Mouse (Mus musculus) lung, embryonic 14.5 days (tissue): ENCODE measurements at regions not wholly inside any gene's neighbourhood (a gene's known extent, or its start where the extent isn't known, plus 50 kb on each side); places are given as distances from the start of the nearest gene placed in this dataset.
A peak's percentile ranks its signal among the peaks of the same experiment; 100 is the strongest.

ENCODE experiments used
- ATAC-seq: fragments of 200-750 bp; cut with Nextera tagmentation; 2 replicates; pipeline ENCODE4 v1.8.0; 2017; ENCODE audit warnings: mild to moderate bottlenecking, moderate TSS enrichment, moderate library complexity; ENCODE audit not compliant: insufficient read depth
- DNase-seq: peaks from one replicate; pipeline ENCODE4 v3.0.0-alpha.2; 2015
- H3K27ac ChIP-seq: fragments of 300-500 bp; sonication (generic); 2 replicates; pipeline ENCODE4 v1.5.1; 2014; ENCODE audit warnings: low read depth, mild to moderate bottlenecking, moderate library complexity
- H3K27me3 ChIP-seq: fragments of 300-500 bp; sonication (generic); 2 replicates; pipeline ENCODE4 v1.6.1; 2014; ENCODE audit warnings: low read length, control low read depth; ENCODE audit not compliant: insufficient read depth
- H3K36me3 ChIP-seq: fragments of 300-500 bp; sonication (generic); 2 replicates; pipeline ENCODE4 v1.6.1; 2014; ENCODE audit warnings: control low read depth; ENCODE audit not compliant: insufficient read depth
- H3K4me1 ChIP-seq: fragments of 300-500 bp; sonication (generic); 2 replicates; pipeline ENCODE4 v1.6.1; 2014; ENCODE audit warnings: antibody characterized with exemption, control low read depth; ENCODE audit not compliant: insufficient read depth
- H3K4me2 ChIP-seq: fragments of 300-500 bp; sonication (generic); 2 replicates; pipeline ENCODE4 v1.6.1; 2014; ENCODE audit warnings: mild to moderate bottlenecking
- H3K4me3 ChIP-seq: fragments of 300-500 bp; sonication (generic); 2 replicates; pipeline ENCODE4 v1.5.1; 2014; ENCODE audit warnings: low read depth, low read length
- H3K9ac ChIP-seq: fragments of 300-500 bp; sonication (generic); 2 replicates; pipeline ENCODE4 v1.6.1; 2014
- H3K9me3 ChIP-seq: fragments of 300-500 bp; sonication (generic); 2 replicates; pipeline ENCODE4 v1.6.1; 2016; ENCODE audit warnings: low read depth, low read length, control low read depth
- CTCF ChIP-seq: IDR thresholded peaks from 2 replicates; pipeline ENCODE4 v1.5.1; 2016; ENCODE audit warnings: antibody characterized with exemption, low read depth
- WGBS: fragments of 180-500 bp; shearing (Covaris S2); extraction: QIAGEN DNeasy Blood & Tissue Kit; methylation state at CpG from one replicate; pipeline ENCODE4 v1.1.7; 2014; 5-methylcytosine and 5-hydroxymethylcytosine counted together

- H3K4me1 ChIP-seq: no peaks in the 10 kb centered on the region
- H3K27ac ChIP-seq: no peak overlapping the region
- DNase-seq (no peak), ATAC-seq (no peak)
- H3K4me3 ChIP-seq: no peak overlapping the region
- no peaks in the 10 kb centered on the region for H3K36me3 ChIP-seq
- WGBS: 85% methylated on average over 4 of the region's 4 CpGs
- no peak overlapping the region for H3K9ac ChIP-seq
- TF ChIP-seq CTCF: no peak
- no peak overlapping the region for H3K4me2 ChIP-seq
- no peaks in the 10 kb centered on the region for H3K27me3 ChIP-seq
- no peaks in the 10 kb centered on the region for H3K9me3 ChIP-seq
These were observed 799.8 kb downstream of the Kcna4 start for GRCm38 (mm10) chr2:108090266-108090665.

GRCm38 (mm10) chr2:108097026-108097425 is 806.6 kb downstream of the Kcna4 start:
- 73% methylated on average over 4 of the region's 4 CpGs for WGBS
- H3K9me3 ChIP-seq: no peaks in the 10 kb centered on the region
- H3K4me1 ChIP-seq: no peaks in the 10 kb centered on the region
- no peak overlapping the region for H3K27ac ChIP-seq
- no peak overlapping the region for H3K4me2 ChIP-seq
- no peaks in the 10 kb centered on the region for H3K27me3 ChIP-seq
- no peaks in the 10 kb centered on the region for H3K36me3 ChIP-seq
- TF ChIP-seq CTCF: no peak
- DNase-seq: no peak
- no peak overlapping the region for H3K4me3 ChIP-seq
- no peak for ATAC-seq
- H3K9ac ChIP-seq: no peak overlapping the region

GRCm38 (mm10) chr2:108110140-108110539 is 819.7 kb downstream of the Kcna4 start:
- no peak overlapping the region for H3K4me2 ChIP-seq
- DNase-seq: peak; percentile 63
- no peaks in the 10 kb centered on the region for H3K36me3 ChIP-seq
- H3K27me3 ChIP-seq: no peaks in the 10 kb centered on the region
- peak; percentile 25 for TF ChIP-seq CTCF
- no peaks in the 10 kb centered on the region for H3K4me1 ChIP-seq
- H3K9ac ChIP-seq: no peak overlapping the region
- ATAC-seq: no peak
- no peak overlapping the region for H3K4me3 ChIP-seq
- H3K9me3 ChIP-seq: no peaks in the 10 kb centered on the region
- H3K27ac ChIP-seq: no peak overlapping the region

GRCm38 (mm10) chr2:108145694-108146093 is 855.3 kb downstream of the Kcna4 start:
- Histone ChIP-seq H3K4me1 (no peaks in the 10 kb centered on the region; the same call in 1 of the 2 replicates), H3K4me2 (no peak overlapping the region), H3K36me3 (no peaks in the 10 kb centered on the region), H3K27me3 (no peaks in the 10 kb centered on the region), H3K9me3 (no peaks in the 10 kb centered on the region), H3K27ac (no peak overlapping the region), H3K9ac (no peak overlapping the region), H3K4me3 (no peak overlapping the region)
- 78% methylated on average over 2 of the region's 2 CpGs for WGBS
- TF ChIP-seq CTCF: no peak
- ATAC-seq (no peak), DNase-seq (no peak)

GRCm38 (mm10) chr2:108148221-108148620 is 857.8 kb downstream of the Kcna4 start:
- H3K27ac ChIP-seq: no peak overlapping the region
- H3K27me3 ChIP-seq: no peaks in the 10 kb centered on the region
- ATAC-seq (peak; percentile 84), DNase-seq (peak; percentile 58)
- no peaks in the 10 kb centered on the region; the same call in 1 of the 2 replicates for H3K4me1 ChIP-seq
- TF ChIP-seq CTCF: no peak
- H3K9me3 ChIP-seq: no peaks in the 10 kb centered on the region
- H3K36me3 ChIP-seq: no peaks in the 10 kb centered on the region
- no peak overlapping the region for H3K4me2 ChIP-seq
- 25% methylated on average over 4 of the region's 4 CpGs for WGBS
- no peak overlapping the region for H3K4me3 ChIP-seq
- no peak overlapping the region for H3K9ac ChIP-seq

- Histone ChIP-seq H3K9me3 (no peaks in the 10 kb centered on the region), H3K9ac (no peak overlapping the region), H3K27me3 (no peaks in the 10 kb centered on the region), H3K4me1 (no peaks in the 10 kb centered on the region), H3K4me3 (no peak overlapping the region), H3K36me3 (no peaks in the 10 kb centered on the region), H3K27ac (no peak overlapping the region), H3K4me2 (no peak overlapping the region)
- no peak for ATAC-seq
- DNase-seq: no peak
- no peak for TF ChIP-seq CTCF
These were observed 865.8 kb downstream of the Kcna4 start for GRCm38 (mm10) chr2:108156189-108156588.

- Histone ChIP-seq H3K27me3 (no peaks in the 10 kb centered on the region), H3K4me2 (no peak overlapping the region), H3K4me3 (no peak overlapping the region), H3K9ac (no peak overlapping the region), H3K9me3 (no peaks in the 10 kb centered on the region), H3K27ac (no peak overlapping the region), H3K4me1 (no peaks in the 10 kb centered on the region), H3K36me3 (no peaks in the 10 kb centered on the region)
- no peak for TF ChIP-seq CTCF
- DNase-seq: no peak
- ATAC-seq: no peak
- 86% methylated on average over 2 of the region's 2 CpGs for WGBS
These were observed 867.3 kb downstream of the Kcna4 start for GRCm38 (mm10) chr2:108157731-108158130.

GRCm38 (mm10) chr2:108158311-108158710 is 867.9 kb downstream of the Kcna4 start:
- no peaks in the 10 kb centered on the region for H3K27me3 ChIP-seq
- H3K4me3 ChIP-seq: no peak overlapping the region
- no peak for TF ChIP-seq CTCF
- no peaks in the 10 kb centered on the region for H3K36me3 ChIP-seq
- no peak for DNase-seq
- H3K4me2 ChIP-seq: no peak overlapping the region
- no peaks in the 10 kb centered on the region for H3K9me3 ChIP-seq
- no peaks in the 10 kb centered on the region for H3K4me1 ChIP-seq
- ATAC-seq: no peak
- no peak overlapping the region for H3K27ac ChIP-seq
- no peak overlapping the region for H3K9ac ChIP-seq
